Mouse (Mus musculus) cortical plate, adult 2 months (tissue): ENCODE data around the gene Matn4.

Experiments used
- CTCF ChIP-seq: fragments of 200-500 bp; IDR thresholded peaks from 2 replicates; pipeline ENCODE4 v1.5.1; 2011; ENCODE audit warnings: mild to moderate bottlenecking, control low read depth, low read length; ENCODE audit not compliant: insufficient read depth; ENCODE audit errors: extremely low read depth
- POLR2A ChIP-seq: fragments of 200-500 bp; IDR thresholded peaks from 2 replicates; pipeline ENCODE4 v1.6.1; 2011; ENCODE audit warnings: mild to moderate bottlenecking, low read length, control low read depth; ENCODE audit not compliant: insufficient read depth; ENCODE audit errors: extremely low read depth

DNA sequence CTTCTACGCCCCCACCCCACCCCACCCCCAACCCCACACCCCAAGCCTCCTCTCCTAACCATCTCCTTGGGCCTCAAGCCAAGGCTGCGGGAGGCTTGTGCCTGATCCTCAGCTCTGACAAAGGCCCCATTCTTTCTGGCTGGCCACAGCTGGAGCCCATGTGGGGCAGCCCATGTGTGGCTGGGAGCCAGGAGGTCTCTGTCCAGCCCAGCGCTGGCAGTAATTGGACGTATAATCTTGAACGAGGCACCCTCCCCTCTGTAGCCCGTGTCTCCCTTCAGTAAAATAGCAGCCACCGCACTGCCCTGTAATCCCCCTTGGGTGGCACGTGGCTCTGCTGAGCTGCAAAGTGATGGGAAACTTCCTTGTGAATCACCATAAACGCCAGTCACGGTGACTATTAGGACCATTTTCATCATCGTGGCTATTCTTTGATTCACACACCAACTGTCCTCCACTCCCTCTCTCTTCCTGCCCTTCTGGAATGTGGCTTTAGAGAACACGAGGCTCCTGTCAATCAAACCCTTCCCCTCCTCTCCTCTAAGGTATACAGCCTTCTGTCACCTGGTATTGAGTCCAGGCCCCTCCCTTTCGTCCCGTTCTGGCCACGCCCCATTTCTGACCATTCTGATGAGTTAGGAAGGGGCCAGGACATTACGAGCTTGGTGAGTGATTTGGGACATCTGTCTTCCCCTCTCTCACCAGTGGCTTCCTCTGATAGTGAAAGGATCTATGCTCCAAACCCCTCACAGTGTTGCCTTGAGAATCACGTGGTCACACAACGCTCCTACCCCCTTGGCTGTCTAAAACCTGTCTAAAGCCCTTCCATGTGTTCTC lies 18.8 kb downstream of the Matn4 start:
- no peak for TF ChIP-seq CTCF
- no peak for TF ChIP-seq POLR2A
